Mouse (Mus musculus) embryonic facial prominence, embryonic 15.5 days (tissue): Measurements from ENCODE around the gene Dcxr. TPM values are rescaled to one million over a fixed set of nuclear protein-coding genes. Genes with fewer than 3 reads are reported as not detected.
"Not testable (repeated sequence)": the region's sequence is repeated elsewhere in the genome, so short reads cannot be mapped to it uniquely, and the experiment has no call there.

Experiments used
- ATAC-seq: fragments of 200-750 bp; cut with Nextera tagmentation; 2 replicates; pipeline ENCODE4 v1.8.0; 2017; ENCODE audit warnings: low read depth, moderate TSS enrichment; ENCODE audit not compliant: insufficient number of reproducible peaks, low FRiP score, low TSS enrichment
- H3K27ac ChIP-seq: fragments of 300-500 bp; sonication (generic); replicated peaks from 2 replicates; pipeline ENCODE4 v1.5.1; 2015; ENCODE audit warnings: mild to moderate bottlenecking, inconsistent platforms
- H3K27me3 ChIP-seq: fragments of 300-500 bp; sonication (generic); 2 replicates; pipeline ENCODE4 v1.6.1; 2015; ENCODE audit warnings: inconsistent platforms
- H3K36me3 ChIP-seq: fragments of 300-500 bp; sonication (generic); 2 replicates; pipeline ENCODE4 v1.6.1; 2015; ENCODE audit warnings: mild to moderate bottlenecking, inconsistent platforms
- H3K4me1 ChIP-seq: fragments of 300-500 bp; sonication (generic); 2 replicates; pipeline ENCODE4 v1.6.1; 2015; ENCODE audit warnings: inconsistent platforms
- H3K4me2 ChIP-seq: fragments of 300-500 bp; sonication (generic); replicated peaks from 2 replicates; pipeline ENCODE4 v1.6.1; 2015; ENCODE audit warnings: mild to moderate bottlenecking, inconsistent platforms
- H3K4me3 ChIP-seq: fragments of 300-500 bp; sonication (generic); replicated peaks from 2 replicates; pipeline ENCODE4 v1.5.1; 2015; ENCODE audit warnings: mild to moderate bottlenecking, inconsistent platforms
- H3K9ac ChIP-seq: fragments of 300-500 bp; sonication (generic); 2 replicates; pipeline ENCODE4 v1.6.1; 2015; ENCODE audit warnings: inconsistent platforms
- H3K9me3 ChIP-seq: fragments of 300-500 bp; sonication (generic); replicated peaks from 2 replicates; pipeline ENCODE4 v1.6.1; 2016; ENCODE audit warnings: inconsistent platforms
- WGBS: fragments of 180-500 bp; shearing (Covaris S2); methylation state at CpG from one replicate; pipeline ENCODE4 v1.1.7; 2015; 5-methylcytosine and 5-hydroxymethylcytosine counted together
- polyA plus RNA-seq: library from polyadenylated mRNA; unstranded; fragments of >200 nt; fragmentation: Nextera tagmentation; extraction: Ambion mirVana; gene quantifications from 2 replicates; pipeline ENCODE4 v1.2.1, GENCODE M21; 2015

The Dcxr gene
- polyA plus RNA-seq, 1 experiment from 2014 or later = 36.6 TPM

GRCm38 (mm10) chr11:120751606-120752005, 24.5 kb upstream of the Dcxr start:
- H3K27ac ChIP-seq = no peak overlapping the region
- no peak overlapping the region for H3K4me3 ChIP-seq
- 58% methylated on average over 4 of the region's 4 CpGs for WGBS
- ATAC-seq = no peak
- H3K27me3 ChIP-seq = no peaks in the 10 kb centered on the region
- H3K9me3 ChIP-seq = no peaks in the 10 kb centered on the region
- H3K4me2 ChIP-seq = no peak overlapping the region
- H3K9ac ChIP-seq = no peak overlapping the region
- no peaks in the 10 kb centered on the region for H3K4me1 ChIP-seq
- H3K36me3 ChIP-seq = no peaks in the 10 kb centered on the region

DNA sequence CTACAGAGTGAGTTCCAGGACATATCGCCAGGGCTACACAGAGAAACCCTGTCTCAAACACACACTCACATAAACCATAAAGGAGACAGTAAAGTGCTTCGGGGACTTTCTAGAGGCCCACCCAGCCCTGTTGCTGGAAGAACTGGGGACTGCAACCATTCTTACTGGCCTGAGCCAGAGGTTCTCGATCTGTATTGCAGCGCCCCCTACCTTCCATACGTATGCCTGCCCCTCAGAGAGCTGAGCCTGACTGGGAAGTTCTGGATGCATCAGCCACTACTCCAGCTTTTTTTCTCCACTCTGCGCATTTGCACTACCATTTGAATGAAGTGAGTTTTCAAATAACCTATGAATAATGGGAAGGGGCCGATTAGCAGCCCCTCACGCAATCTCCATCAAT, 22.3 kb upstream of the Dcxr start:
- WGBS = 65% methylated on average over 8 of the region's 8 CpGs
- no peaks in the 10 kb centered on the region for H3K27me3 ChIP-seq
- H3K4me2 ChIP-seq = no peak overlapping the region
- no peaks in the 10 kb centered on the region for H3K4me1 ChIP-seq
- no peak for ATAC-seq
- no peak overlapping the region for H3K27ac ChIP-seq
- no peaks in the 10 kb centered on the region for H3K9me3 ChIP-seq
- no peak overlapping the region for H3K4me3 ChIP-seq
- H3K9ac ChIP-seq = no peak overlapping the region
- no peaks in the 10 kb centered on the region for H3K36me3 ChIP-seq

DNA sequence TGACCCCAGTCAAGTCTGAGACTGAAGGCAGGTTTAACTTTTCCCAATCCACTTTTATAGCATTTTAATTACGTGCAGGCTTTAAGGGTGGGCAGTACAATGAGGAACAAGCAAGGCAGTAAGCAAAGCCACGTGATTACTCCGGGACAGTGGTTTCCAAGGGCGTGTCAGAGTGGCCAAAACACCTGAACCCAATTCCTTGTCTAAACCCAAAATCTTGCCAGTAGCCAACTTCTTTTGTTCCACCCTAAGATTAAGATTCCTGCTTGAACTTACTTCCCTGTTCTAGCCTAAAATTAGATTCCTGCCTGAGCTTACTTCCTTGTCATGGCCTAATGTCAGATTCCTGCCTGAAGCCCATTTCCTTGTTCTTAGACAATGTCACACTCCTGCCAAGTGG, 20.9 kb upstream of the Dcxr start:
- no peaks in the 10 kb centered on the region for H3K4me1 ChIP-seq
- H3K36me3 ChIP-seq = no peaks in the 10 kb centered on the region
- H3K9me3 ChIP-seq = no peaks in the 10 kb centered on the region
- H3K27me3 ChIP-seq = no peaks in the 10 kb centered on the region
- H3K27ac ChIP-seq = no peak overlapping the region
- no peak overlapping the region for H3K4me3 ChIP-seq
- H3K9ac ChIP-seq = no peak overlapping the region
- WGBS = 75% methylated on average over 4 of the region's 4 CpGs
- ATAC-seq = no peak
- no peak overlapping the region for H3K4me2 ChIP-seq

GRCm38 (mm10) chr11:120744121-120744701, 17.1 kb upstream of the Dcxr start:
- Histone ChIP-seq H3K9ac (no peak overlapping the region), H3K4me1 (no peaks in the 10 kb centered on the region), H3K36me3 (no peaks in the 10 kb centered on the region), H3K4me3 (no peak overlapping the region), H3K27ac (no peak overlapping the region), H3K9me3 (no peaks in the 10 kb centered on the region), H3K27me3 (no peaks in the 10 kb centered on the region), H3K4me2 (no peak overlapping the region)
- WGBS = 63% methylated on average over 7 of the region's 7 CpGs
- ATAC-seq = no peak

GRCm38 (mm10) chr11:120740981-120741380, 13.9 kb upstream of the Dcxr start:
- H3K4me1 ChIP-seq = no peaks in the 10 kb centered on the region
- H3K4me3 ChIP-seq = no peak overlapping the region
- H3K9ac ChIP-seq = no peak overlapping the region
- H3K9me3 ChIP-seq = no peaks in the 10 kb centered on the region
- whole genome bisulfite sequencing = 93% methylated on average over 5 of the region's 5 CpGs
- no peak for ATAC-seq
- no peaks in the 10 kb centered on the region for H3K36me3 ChIP-seq
- H3K4me2 ChIP-seq = no peak overlapping the region
- no peak overlapping the region for H3K27ac ChIP-seq
- H3K27me3 ChIP-seq = no peaks in the 10 kb centered on the region

- no peaks in the 10 kb centered on the region for H3K36me3 ChIP-seq
- no peak for ATAC-seq
- H3K4me2 ChIP-seq = no peak overlapping the region
- WGBS = 74% methylated on average over 6 of the region's 6 CpGs
- H3K27me3 ChIP-seq = no peaks in the 10 kb centered on the region
- no peaks in the 10 kb centered on the region for H3K9me3 ChIP-seq
- H3K4me3 ChIP-seq = no peak overlapping the region
- H3K4me1 ChIP-seq = peaks cover 16% of the 10 kb centered on the region
- H3K9ac ChIP-seq = no peak overlapping the region
- no peak overlapping the region for H3K27ac ChIP-seq
Measured at GRCm38 (mm10) chr11:120736424-120736823, 9.3 kb upstream of the Dcxr start.

- no peak for ATAC-seq
- WGBS = 40% methylated on average over 6 of the region's 6 CpGs
- H3K9ac ChIP-seq = no peak overlapping the region
- peaks cover 23% of the 10 kb centered on the region for H3K4me1 ChIP-seq
- H3K9me3 ChIP-seq = no peaks in the 10 kb centered on the region
- no peak overlapping the region for H3K4me2 ChIP-seq
- no peaks in the 10 kb centered on the region for H3K27me3 ChIP-seq
- peak overlapping the region; percentile 68 for H3K27ac ChIP-seq
- no peaks in the 10 kb centered on the region for H3K36me3 ChIP-seq
- H3K4me3 ChIP-seq = no peak overlapping the region
Measured at GRCm38 (mm10) chr11:120733521-120733920, 6.4 kb upstream of the Dcxr start.

DNA sequence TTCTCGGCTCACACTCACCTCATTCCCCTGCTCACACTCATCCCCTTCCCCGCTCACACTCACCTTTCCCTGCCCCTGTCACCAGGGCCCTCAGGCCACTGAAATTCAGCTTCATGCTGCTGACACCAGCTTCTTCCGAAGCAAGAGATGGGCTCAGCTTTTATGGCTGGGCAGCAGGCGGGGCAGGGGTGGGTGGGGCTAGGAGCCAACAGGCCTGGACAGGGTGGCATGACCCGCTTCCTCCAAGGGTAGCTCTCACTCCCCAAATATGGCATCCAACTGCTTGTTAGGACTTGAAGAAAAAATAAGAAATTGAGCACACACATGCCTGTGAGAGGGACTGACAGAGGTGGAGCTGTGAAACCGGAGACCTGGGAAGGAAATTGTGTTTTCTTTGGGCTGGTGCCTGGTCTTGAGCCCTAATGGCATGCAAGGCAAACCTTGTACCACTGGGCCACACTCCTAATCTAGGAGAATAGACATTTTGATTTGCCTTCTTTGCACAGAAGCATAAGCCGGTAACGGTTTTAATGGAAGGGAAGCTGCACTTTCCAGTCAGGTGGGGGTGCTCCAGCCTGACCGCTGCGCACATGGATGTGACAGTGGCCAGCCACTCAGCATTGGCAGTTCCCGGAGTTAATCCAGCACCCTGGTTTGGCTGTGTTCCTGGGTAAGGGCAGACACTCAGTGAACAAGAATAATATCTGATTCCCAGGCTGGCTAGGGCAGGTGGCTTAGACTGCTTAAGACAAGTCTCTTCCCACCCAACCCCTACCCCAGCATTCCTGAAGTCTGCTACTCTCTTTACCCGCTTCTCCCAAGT, 5.0 kb upstream of the Dcxr start, which contains the start of gene Cbr2:
Gene Cbr2, minus strand, starts transcription at position 257 of the 823 bp plus-strand sequence.
- ATAC-seq = no peak
- Histone ChIP-seq H3K36me3 (no peaks in the 10 kb centered on the region), H3K9ac (no peak within 1 kb of the TSS), H3K4me2 (peak within 1 kb of the TSS; percentile 10; the same call in 1 of the 2 replicates), H3K4me3 (peak within 1 kb of the TSS; percentile 3; the same call in 1 of the 2 replicates), H3K9me3 (no peaks in the 10 kb centered on the region), H3K27me3 (no peaks in the 10 kb centered on the region), H3K27ac (peak within 1 kb of the TSS; percentile 68), H3K4me1 (peaks cover 23% of the 10 kb centered on the region)
- 62% methylated on average over 12 of the region's 12 CpGs for WGBS

GRCm38 (mm10) chr11:120731395-120731794, 4.3 kb upstream of the Dcxr start:
- Histone ChIP-seq H3K27ac (peak overlapping the region; percentile 65), H3K4me2 (peak overlapping the region; percentile 10; the same call in 1 of the 2 replicates)

GRCm38 (mm10) chr11:120730331-120730870, 3.3 kb upstream of the Dcxr start:
- no peak for ATAC-seq
- Histone ChIP-seq H3K4me2 (no peak overlapping the region), H3K36me3 (no peaks in the 10 kb centered on the region), H3K27me3 (no peaks in the 10 kb centered on the region), H3K9me3 (no peaks in the 10 kb centered on the region), H3K27ac (no peak overlapping the region), H3K4me3 (peak overlapping the region; percentile 3; the same call in 1 of the 2 replicates), H3K9ac (no peak overlapping the region), H3K4me1 (peaks cover 34% of the 10 kb centered on the region)
- WGBS = 87% methylated on average over 10 of the region's 10 CpGs

More at GRCm38 (mm10) chr11:120731395-120731794, 4.3 kb upstream of the Dcxr start:
- ATAC-seq = no peak
- Histone ChIP-seq H3K36me3 (no peaks in the 10 kb centered on the region), H3K4me3 (0 out of 2 replicates have a peak overlapping the region, but pooled peaks have one; percentile 3), H3K27me3 (no peaks in the 10 kb centered on the region), H3K4me1 (peaks cover 30% of the 10 kb centered on the region), H3K9ac (no peak overlapping the region), H3K9me3 (no peaks in the 10 kb centered on the region)
- WGBS = 86% methylated on average over 1 of the region's 1 CpGs

GRCm38 (mm10) chr11:120729432-120730050, 2.5 kb upstream of the Dcxr start:
- not testable (repeated sequence) for H3K9ac ChIP-seq
- WGBS = 3% methylated on average over 17 of the region's 21 CpGs

More at GRCm38 (mm10) chr11:120729432-120730050, 2.5 kb upstream of the Dcxr start:
- ATAC-seq, H3K36me3 ChIP-seq, H3K27ac ChIP-seq, H3K27me3 ChIP-seq, H3K9me3 ChIP-seq: not testable (repeated sequence)
- Histone ChIP-seq H3K4me2 (peak overlapping the region; percentile 40), H3K4me1 (peaks cover 34% of the 10 kb centered on the region), H3K4me3 (0 out of 2 replicates have a peak overlapping the region, but pooled peaks have one; percentile 4)
